Mouse (Mus musculus) adrenal gland, adult 18-20 months (tissue): Measurements from ENCODE around the gene Yaf2. TPM values are rescaled to one million over a fixed set of nuclear protein-coding genes. Genes with fewer than 3 reads are reported as not detected.
A peak's percentile ranks its signal among the peaks of the same experiment; 100 is the strongest.

Experiments
- DNase-seq, 2 experiments: peaks; one replicate each; pipeline ENCODE4 v3.0.0; 2021 to 2022; ENCODE audit warnings: low spot score in 2 of 2
- total RNA-seq, 2 experiments: library from RNA; stranded (reverse); gene quantifications; 1 replicate in 1 of 2; 2 replicates in 1 of 2; pipeline ENCODE4 v1.2.3; 2021

Yaf2 gene
- total RNA-seq, 2 experiments from 2014 or later = 37.7 to 39.1 TPM

GRCm38 (mm10) chr15:93288321-93288720 lies 48.4 kb downstream of the Yaf2 start:
- no peak for DNase-seq

DNA sequence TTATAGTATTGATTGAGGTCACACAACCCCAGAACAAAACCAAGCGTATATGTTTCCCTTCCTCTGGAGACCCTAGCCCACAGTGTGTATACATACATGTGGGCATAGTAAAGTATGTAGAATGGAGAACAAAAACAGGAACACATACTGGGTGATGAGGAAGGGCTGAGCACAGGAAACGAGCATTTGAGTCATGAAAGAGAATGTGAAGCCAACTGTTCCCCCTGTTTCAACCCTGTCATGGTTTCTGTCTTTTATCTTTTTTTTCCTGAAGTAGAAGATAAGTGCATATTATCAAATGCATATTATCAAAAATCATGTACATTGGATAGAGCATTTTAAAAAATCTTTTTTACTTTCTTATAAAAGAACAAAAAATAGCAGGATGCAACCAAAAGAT lies 49.1 kb downstream of the Yaf2 start:
- DNase-seq = no peak

DNA sequence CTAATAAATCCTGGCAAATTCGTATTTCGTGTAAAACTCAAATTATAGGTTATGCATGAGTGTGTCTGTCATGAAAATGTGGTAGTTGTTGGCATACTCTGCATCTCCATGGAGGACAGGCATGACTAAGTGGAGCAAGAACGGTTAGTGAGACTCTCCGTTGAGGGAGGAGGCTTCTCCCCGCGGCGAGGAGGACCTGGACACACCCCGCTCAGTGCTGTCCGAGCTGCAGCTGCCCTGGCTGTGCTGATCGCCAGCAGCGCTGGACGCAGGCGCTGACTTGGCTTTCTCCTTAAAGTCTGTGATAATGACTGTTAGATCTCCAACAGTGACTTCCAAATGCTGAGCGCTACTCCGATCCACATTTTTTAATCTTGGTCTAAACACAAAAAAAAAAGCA lies 51.5 kb downstream of the Yaf2 start:
- DNase-seq = no peak

- DNase-seq = no peak
These were observed 52.4 kb downstream of the Yaf2 start for GRCm38 (mm10) chr15:93284326-93284725.

DNA sequence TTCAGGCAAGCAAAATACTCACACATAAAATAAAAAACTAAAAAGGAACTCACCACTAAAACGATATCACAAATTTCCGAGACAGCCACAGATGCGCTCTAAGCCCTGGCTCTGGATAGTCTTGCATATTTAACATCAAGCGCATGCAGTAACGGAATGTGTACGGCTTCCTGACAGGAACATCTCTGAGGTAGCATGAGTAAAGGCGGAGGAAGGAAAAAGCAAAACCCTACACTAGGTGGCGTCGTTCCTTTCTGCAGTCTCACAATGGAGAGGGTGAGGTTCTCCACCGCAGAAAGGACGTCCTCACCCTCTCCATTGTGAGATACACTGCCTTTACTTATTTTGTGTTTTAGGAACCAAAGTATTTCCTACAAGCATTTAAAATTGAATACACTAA lies 53.4 kb downstream of the Yaf2 start:
- DNase-seq = no peak

DNA sequence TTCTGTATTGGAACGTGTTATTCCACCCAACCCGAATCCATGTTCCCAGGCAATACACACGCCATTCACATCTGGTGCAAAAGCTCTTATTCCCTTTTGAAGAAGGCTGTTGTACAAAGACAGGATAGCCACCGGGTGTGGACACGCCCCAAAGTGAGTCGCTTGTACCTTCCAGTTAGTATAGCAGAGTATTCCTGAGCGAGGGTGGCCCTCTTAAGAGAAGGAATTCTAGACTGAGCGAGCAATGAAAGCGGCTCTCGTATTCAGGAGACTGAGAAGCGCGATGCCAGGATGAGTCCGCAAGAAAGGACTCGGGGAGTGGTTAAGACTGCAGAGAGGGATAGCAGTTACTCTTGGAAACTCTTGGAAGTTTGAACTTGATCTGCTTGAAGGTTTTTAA lies 60.5 kb downstream of the Yaf2 start:
- DNase-seq = no peak

GRCm38 (mm10) chr15:93275623-93276022 lies 61.1 kb downstream of the Yaf2 start:
- DNase-seq = no peak

GRCm38 (mm10) chr15:93274679-93275583 lies 61.8 kb downstream of the Yaf2 start, which contains the start of gene Gxylt1:
Gxylt1 (minus strand) TSS chr15:93275179.
- DNase-seq = peak; percentile 100

DNA sequence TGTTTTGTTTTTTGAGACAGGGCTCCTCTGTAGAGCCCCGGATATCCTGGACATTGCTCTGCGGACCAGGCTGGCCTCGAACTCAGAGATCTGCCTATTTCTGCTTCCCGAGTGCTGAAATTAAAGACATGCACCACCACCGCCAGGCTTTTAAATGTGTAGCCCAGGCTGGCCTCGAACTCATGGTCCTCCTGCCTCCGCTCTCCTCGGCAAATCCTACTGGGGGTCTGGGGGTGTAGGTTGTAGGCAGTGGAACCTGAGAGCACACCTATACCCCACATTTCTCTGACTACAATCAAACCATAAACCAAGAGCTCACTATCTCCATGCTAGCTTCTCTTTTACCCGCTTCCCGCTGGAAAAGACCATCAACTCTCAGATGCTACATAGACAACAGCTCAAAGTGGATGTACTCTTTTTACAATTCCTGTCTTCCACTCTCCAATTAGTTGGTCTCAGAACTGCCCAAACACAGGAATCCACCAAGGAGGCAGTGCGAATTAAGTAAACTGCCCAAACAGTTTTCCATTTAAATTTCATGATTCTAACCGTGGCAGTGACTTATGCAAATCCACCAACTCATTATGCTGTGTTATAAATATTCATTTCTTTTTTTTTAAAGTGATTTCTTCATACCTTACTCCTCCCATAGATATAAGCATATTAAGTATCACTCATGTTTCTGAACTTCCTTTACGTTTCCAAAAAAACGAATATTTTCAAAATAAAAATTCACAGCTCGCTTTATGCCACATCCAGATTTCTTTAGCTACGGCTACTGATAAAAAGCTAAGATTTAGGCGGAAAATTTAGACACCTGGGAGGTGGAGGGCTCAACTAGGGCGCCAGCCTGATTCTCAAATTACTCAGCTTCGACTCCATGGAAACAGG lies 62.7 kb downstream of the Yaf2 start:
- DNase-seq = no peak

DNA sequence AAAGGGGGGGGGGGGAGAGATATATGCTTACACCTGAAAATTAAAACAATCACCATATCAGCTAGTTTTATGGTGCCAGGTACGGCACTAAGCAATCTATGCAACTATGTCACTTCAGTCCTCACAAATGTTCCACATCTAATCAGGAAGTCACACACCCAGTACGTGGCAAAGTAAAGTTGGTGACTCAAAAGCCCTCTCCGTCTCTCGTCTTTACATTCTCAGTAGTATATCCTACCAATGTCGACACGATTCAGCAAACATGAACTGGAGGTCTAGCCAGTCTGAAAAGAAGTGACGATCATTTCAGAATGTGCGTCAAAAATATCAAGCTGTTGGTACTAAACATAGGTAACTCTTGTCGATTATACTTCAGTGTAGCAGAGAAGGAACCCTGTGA lies 63.8 kb downstream of the Yaf2 start:
- DNase-seq = no peak

DNA sequence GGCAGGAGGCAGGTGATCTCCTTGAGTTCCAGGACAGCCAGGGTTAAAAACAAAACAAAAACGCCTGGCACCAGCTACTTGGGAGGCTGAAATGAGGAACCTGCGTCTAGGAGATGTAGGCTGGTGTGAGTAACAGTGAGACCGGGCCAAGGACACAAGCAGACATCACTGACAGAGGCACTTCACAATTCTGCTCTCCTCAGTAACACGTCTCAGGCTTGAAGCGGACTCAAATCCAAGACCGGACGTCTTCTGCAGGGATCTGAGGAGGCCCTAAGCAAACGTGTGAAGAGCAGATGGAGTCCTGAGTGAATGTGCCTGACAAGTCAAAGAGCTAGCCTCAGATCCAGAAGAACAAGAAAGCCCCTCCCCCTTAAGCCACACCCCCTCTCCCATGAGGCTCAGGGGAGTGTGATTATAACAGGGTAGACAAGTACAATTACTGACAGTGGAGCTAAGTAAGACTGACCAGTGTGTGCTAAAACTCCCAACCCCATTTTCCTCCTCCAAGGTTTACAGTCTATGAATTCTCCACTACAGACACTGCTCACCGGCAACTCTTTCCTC lies 66.4 kb downstream of the Yaf2 start:
- DNase-seq = peak in 1 of 2 experiments; percentile 41

DNA sequence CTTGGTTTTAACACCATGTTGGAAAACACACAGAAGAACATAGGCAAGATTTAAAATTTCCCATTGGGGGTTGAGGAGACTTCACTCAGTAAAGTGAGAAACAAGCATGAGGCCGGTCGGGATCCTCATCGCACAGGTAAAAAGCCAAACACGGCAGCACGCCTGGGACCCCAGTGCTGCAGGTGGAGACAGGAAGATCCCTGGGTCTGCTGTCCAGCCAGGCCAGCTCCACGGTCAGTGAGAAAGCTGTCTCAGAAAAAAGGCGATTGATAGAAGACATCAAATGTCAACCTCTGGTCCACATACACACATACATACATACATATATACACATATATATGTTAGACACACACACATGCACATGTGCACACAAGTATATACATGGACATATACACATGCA lies 67.2 kb downstream of the Yaf2 start:
- no peak for DNase-seq

GRCm38 (mm10) chr15:93268001-93268400 lies 68.7 kb downstream of the Yaf2 start:
- no peak for DNase-seq

DNA sequence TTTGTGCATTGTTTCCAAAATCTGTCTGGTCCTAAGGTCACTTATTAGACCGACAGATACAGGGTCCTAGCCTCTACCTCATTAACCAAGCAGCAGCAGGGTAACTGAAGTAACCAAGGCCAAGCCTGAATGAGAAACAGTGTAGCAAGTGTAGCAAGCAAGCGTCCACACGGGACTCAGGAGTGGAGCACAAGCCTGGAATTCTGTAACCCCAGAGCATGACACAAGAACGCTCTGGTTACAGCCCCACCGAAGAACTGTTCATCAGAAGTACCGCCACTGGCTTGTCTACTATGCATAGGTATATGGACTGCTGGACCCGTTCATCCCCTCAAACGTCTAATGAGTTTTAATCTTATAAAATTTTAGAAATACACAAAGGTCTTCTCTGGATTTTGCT lies 69.3 kb downstream of the Yaf2 start:
- no peak for DNase-seq

DNA sequence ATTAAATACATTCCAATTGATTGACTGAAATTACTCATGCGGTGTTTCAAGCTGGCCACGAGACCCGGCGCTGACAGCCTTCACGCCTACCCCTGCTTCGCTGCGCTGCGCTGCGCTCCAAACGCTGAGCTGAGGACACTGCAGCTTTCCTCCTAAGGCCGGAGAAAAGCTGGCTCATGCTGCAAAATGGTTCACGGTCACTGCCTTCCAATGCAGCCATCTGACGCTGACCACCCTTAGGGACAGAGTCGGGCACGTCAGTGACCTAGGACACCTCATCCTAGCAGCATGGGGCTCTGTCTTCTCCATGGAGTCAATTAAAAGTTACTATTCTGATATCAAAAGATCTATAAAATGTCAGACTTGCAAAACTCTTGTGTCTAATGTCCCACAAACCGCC lies 70.4 kb downstream of the Yaf2 start:
- DNase-seq = peak in 1 of 2 experiments; percentile 29

DNA sequence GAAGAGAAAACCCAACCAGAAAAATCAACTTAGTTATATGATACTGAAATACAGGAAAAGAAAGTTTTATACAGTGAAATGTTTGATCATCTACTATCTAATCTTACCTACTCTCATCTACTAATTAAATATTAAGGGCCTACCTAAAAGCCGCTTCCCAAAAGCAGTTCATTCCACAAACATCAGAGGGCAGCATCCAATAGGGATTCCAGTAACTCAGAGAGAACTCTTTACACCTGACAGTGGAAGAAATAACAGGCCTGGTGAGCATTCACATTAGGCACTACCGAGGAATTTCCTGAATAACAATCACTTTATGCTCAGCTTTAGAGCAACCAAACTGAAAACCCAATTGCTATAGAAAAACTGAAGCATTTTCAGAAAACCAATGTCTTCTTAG lies 71.0 kb downstream of the Yaf2 start:
- DNase-seq = peak; percentile 54 to 65

DNA sequence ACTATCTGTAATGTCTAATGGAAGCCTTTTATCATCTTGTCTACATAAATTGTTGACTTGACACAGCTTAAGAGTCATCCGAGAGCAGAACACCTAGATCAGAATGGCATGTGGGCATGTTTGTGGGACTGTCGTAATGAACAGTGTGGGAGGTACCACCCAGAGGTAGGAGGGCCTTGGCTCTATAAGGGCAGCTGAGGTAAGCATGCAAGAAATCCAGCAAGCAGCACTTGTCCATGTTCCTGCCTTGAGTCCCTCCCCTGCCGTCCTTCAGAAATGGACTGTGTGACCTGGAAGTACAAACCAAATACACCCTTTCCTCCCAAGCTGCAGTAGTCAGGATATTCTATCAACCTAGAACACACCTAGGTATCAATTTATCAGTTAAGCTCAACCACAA lies 71.5 kb downstream of the Yaf2 start:
- DNase-seq = no peak

GRCm38 (mm10) chr15:93264221-93264620 lies 72.5 kb downstream of the Yaf2 start:
- DNase-seq = peak in 1 of 2 experiments; percentile 27

GRCm38 (mm10) chr15:93263566-93263965 lies 73.2 kb downstream of the Yaf2 start:
- DNase-seq = no peak

DNA sequence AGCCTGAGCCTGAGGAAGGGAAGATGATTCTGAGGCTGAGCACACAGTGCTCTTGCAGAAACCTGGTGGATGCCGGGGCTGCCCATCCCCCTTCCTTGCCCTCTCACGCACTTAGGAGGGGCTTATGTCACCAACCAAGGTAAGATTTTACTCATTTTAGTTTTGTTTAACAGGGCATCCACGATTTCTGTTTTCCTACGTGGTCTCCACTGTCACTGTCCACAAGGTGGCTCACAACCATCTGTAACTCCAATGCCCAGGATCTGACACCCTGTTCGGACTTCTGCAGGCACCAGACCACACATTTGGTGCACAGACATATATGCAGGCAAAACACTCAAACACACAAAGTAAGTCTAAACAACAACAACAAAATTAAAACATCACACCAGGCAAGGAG lies 73.9 kb downstream of the Yaf2 start:
- no peak for DNase-seq

- DNase-seq = no peak
These were observed 74.5 kb downstream of the Yaf2 start for GRCm38 (mm10) chr15:93262274-93262673.

- DNase-seq = no peak
These were observed 76.8 kb downstream of the Yaf2 start for GRCm38 (mm10) chr15:93259933-93260332.
